Mouse (Mus musculus): ENCODE results near the gene Ppp6r1.

- no peak for TF ChIP-seq CTCF (IDR thresholded peaks at IDR 0.05; ENCODE audit: control insufficient read depth, insufficient read depth, low read length)
- TF ChIP-seq POLR2A (IDR thresholded peaks at IDR 0.05; ENCODE audit: borderline replicate concordance, control insufficient read depth, low read depth, low read length): no peak
Measured at GRCm38 (mm10) chr7:4602969-4603368, 55.9 kb downstream of the Ppp6r1 start.
